Mouse (Mus musculus) CD8-positive naive resting alpha-beta T cell, adult 2 months (primary cell): ENCODE data around the gene Prss54.
A peak's percentile ranks its signal among the peaks of the same experiment; 100 is the strongest.
"Not testable (repeated sequence)": the region's sequence is repeated elsewhere in the genome, so short reads cannot be mapped to it uniquely, and the experiment has no call there.

ENCODE experiments used
- DNase-seq, 2 experiments: peaks; one replicate each; pipeline ENCODE4 v3.0.0; 2022; ENCODE audit warnings: low read depth in 2 of 2, low spot score in 2 of 2

Prss54 gene

GRCm38 (mm10) chr8:95576240-95576639, at the start of gene Prss54:
TSS of gene Prss54 (minus strand) at chr8:95576340.
- no peak for DNase-seq

- DNase-seq = no peak
These were observed 48.7 kb upstream of the Prss54 start for GRCm38 (mm10) chr8:95624833-95625232.

- DNase-seq = no peak
These were observed 43.9 kb upstream of the Prss54 start for GRCm38 (mm10) chr8:95620046-95620445.

GRCm38 (mm10) chr8:95616383-95616782, 40.2 kb upstream of the Prss54 start:
- DNase-seq = no peak

GRCm38 (mm10) chr8:95611769-95612168, 35.6 kb upstream of the Prss54 start:
- DNase-seq = no peak

GRCm38 (mm10) chr8:95610749-95611148, 34.6 kb upstream of the Prss54 start:
- DNase-seq = no peak

- no peak for DNase-seq
These were observed 33.3 kb upstream of the Prss54 start for GRCm38 (mm10) chr8:95609406-95609805.

- no peak for DNase-seq
These were observed 31.1 kb upstream of the Prss54 start for GRCm38 (mm10) chr8:95607210-95607609.

- not testable (repeated sequence) for DNase-seq
These were observed 30.4 kb upstream of the Prss54 start for GRCm38 (mm10) chr8:95606509-95606908.

GRCm38 (mm10) chr8:95602168-95602567, 26.0 kb upstream of the Prss54 start:
- DNase-seq = no peak

- DNase-seq = no peak
These were observed 25.2 kb upstream of the Prss54 start for GRCm38 (mm10) chr8:95601306-95601705.

- peak; percentile 16 to 44 for DNase-seq
These were observed 23.7 kb upstream of the Prss54 start for GRCm38 (mm10) chr8:95599861-95600260.

GRCm38 (mm10) chr8:95596841-95597241, 20.7 kb upstream of the Prss54 start:
- no peak for DNase-seq

- DNase-seq = no peak
These were observed 19.0 kb upstream of the Prss54 start for GRCm38 (mm10) chr8:95595131-95595530.

GRCm38 (mm10) chr8:95593439-95594393, 17.6 kb upstream of the Prss54 start:
- no peak for DNase-seq

GRCm38 (mm10) chr8:95592131-95592780, 16.1 kb upstream of the Prss54 start:
- DNase-seq = no peak

- DNase-seq = no peak
These were observed 14.4 kb upstream of the Prss54 start for GRCm38 (mm10) chr8:95590539-95590938.

- DNase-seq = no peak
These were observed 13.1 kb upstream of the Prss54 start for GRCm38 (mm10) chr8:95589282-95589681.

- no peak for DNase-seq
These were observed 11.2 kb upstream of the Prss54 start for GRCm38 (mm10) chr8:95587339-95587738.

- no peak for DNase-seq
These were observed 3.0 kb downstream of the Prss54 start for GRCm38 (mm10) chr8:95573146-95573545.

GRCm38 (mm10) chr8:95566809-95567208, 9.3 kb downstream of the Prss54 start:
- DNase-seq = no peak

- no peak for DNase-seq
These were observed 9.9 kb downstream of the Prss54 start for GRCm38 (mm10) chr8:95566217-95566616.
